Mouse (Mus musculus) macrophage (primary cell): Measurements from ENCODE around the gene Prkar1a. TPM values are rescaled to one million over a fixed set of nuclear protein-coding genes. Genes with fewer than 3 reads are reported as not detected.
A peak's percentile ranks its signal among the peaks of the same experiment; 100 is the strongest.
"Not testable (repeated sequence)": the region's sequence is repeated elsewhere in the genome, so short reads cannot be mapped to it uniquely, and the experiment has no call there.

Source experiments
- H3K27ac ChIP-seq: fragments of 350-480 bp; formaldehyde crosslinking; 2 replicates; pipeline ENCODE4 v1.9.0; 2021
- H3K36me3 ChIP-seq: fragments of 350-480 bp; formaldehyde crosslinking; 2 replicates; pipeline ENCODE4 v1.9.0; 2021; ENCODE audit errors: inconsistent target
- H3K4me3 ChIP-seq: fragments of 350-480 bp; formaldehyde crosslinking; 2 replicates; pipeline ENCODE4 v1.9.0; 2021; ENCODE audit errors: inconsistent target
- H3K79me2 ChIP-seq: fragments of 350-480 bp; formaldehyde crosslinking; 2 replicates; pipeline ENCODE4 v1.9.0; 2021; ENCODE audit errors: inconsistent target
- WGBS: methylation state at CpG from one replicate; pipeline ENCODE4 v1.1.7; 2026; ENCODE audit warnings: inconsistent platforms; ENCODE audit not compliant: missing documents; 5-methylcytosine and 5-hydroxymethylcytosine counted together
- polyA plus RNA-seq: library from polyadenylated mRNA; stranded (reverse); fragments of 250-400 nt; gene quantifications from 3 replicates; pipeline ENCODE4 v1.2.4, GENCODE M21; 2018; ENCODE audit warnings: inconsistent platforms

Prkar1a gene
- polyA plus RNA-seq, 1 experiment from 2014 or later, result 144 TPM

DNA sequence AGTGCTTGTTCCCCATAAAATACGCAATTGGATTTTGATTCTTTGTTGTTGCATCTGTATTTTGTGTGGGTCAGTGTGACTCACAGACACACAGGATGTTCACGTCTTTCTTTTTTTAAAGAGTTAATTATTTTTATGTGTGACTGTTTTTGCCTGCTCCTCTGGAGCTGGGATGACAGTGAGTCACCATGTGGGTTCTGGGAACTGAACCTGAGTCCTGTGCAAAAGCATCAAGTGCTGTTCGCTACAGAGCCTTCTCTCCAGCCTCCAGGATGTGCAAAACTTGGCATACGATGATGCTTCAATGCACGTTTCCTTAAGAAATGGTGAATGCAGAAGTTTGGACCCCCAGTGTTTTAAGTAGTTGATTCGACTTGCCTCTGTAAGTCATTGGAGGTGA lies 5.4 kb downstream of the Prkar1a start:
- H3K36me3 ChIP-seq, result peaks cover 13% of the 10 kb centered on the region; the same call in 1 of the 2 replicates

DNA sequence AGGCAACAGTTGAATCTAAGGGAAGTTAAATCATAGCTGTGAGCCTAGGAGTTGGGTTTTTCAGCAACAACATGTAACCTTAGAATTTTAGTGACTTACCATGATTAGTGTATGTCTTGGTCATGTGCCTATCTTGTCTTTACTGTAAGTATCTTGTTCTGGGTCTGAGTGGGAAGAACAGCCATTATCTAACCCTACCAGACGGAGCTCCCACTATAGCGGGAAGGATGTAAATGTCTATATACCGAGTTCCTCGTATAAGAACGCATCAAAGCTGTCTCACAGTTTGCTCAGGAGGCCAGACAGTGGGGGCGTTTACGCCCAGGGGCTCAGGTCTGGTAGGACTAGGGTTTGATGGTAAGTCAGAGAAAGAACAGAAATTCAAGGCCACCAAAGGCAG lies 7.0 kb downstream of the Prkar1a start:
- WGBS, result 94% methylated on average over 7 of the region's 7 CpGs
- no peak overlapping the region for H3K27ac ChIP-seq
- peaks cover 29% of the 10 kb centered on the region for H3K36me3 ChIP-seq
- H3K4me3 ChIP-seq, result no peak overlapping the region
- peaks cover 100% of the 10 kb centered on the region for H3K79me2 ChIP-seq

More for the DNA sequence above, 5.4 kb downstream of the Prkar1a start:
- no peak overlapping the region for H3K4me3 ChIP-seq
- H3K27ac ChIP-seq, result no peak overlapping the region
- peaks cover 84% of the 10 kb centered on the region for H3K79me2 ChIP-seq
- 83% methylated on average over 6 of the region's 6 CpGs for WGBS

DNA sequence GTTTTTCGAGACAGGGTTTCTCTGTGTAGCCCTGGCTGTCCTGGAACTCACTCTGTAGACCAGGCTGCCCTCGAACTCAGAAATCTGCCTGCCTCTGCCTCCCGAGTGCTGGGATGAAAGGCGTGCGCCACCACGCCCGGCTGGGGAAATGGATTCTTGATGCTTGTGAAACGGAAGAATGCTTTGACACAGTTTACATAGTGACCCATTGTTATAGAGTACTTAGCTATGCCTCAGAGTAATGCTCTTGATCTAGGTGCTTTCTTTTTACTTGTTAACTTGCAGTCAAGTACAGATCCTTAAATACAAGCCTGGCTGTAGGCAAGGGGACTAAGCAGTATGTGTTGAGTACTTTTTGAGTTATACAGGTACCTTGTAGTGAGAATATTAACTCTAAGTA lies 11.3 kb downstream of the Prkar1a start:
- H3K4me3 ChIP-seq, H3K27ac ChIP-seq: not testable (repeated sequence)
- Histone ChIP-seq H3K79me2 (peaks cover 93% of the 10 kb centered on the region), H3K36me3 (peaks cover 66% of the 10 kb centered on the region)
- WGBS, result 95% methylated on average over 8 of the region's 8 CpGs

DNA sequence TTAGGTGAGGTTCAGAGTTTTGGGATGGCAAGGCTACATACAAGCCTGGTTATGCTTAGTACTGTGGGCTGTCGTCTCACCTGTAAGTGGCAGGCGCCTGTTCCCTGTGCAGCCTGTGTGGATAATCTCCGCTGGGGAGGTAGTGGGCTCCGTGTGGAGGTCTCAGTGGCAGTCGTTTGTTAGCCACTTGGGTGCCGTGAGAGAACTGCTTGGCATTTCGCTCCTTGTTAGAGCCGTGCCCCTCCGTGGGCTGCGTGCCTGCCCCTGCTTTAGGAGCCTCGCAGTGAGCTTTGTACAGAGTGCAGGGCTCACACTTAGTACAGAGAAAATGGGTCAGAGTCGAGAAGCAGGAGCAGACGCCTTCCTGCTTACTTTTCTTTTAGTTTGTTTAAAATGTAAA lies 15.1 kb downstream of the Prkar1a start:
- peaks cover 55% of the 10 kb centered on the region for H3K79me2 ChIP-seq
- WGBS, result 96% methylated on average over 13 of the region's 13 CpGs
- no peak overlapping the region for H3K27ac ChIP-seq
- H3K4me3 ChIP-seq, result no peak overlapping the region
- peaks cover 96% of the 10 kb centered on the region for H3K36me3 ChIP-seq

DNA sequence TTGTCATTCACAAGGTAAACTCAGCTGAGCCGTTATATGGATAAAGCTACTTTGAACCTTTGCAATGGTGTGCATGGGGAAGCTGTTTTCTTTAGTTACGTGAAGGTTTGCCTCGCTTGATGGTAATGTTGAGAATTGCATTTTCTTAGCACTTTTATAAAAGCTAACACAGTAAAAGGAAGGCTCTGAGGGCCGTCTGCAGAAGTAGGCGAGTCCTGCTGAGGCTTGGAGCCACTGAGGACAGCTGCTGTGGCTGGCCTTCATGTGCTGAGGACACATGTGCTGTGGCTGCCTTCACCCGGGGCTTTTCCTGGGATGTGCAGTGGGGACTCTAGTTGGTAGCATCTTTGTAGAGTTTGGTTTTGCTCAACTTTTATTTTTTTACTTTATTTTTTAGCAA lies 16.2 kb downstream of the Prkar1a start:
- WGBS, result 86% methylated on average over 5 of the region's 6 CpGs
- Histone ChIP-seq H3K36me3 (peaks cover 95% of the 10 kb centered on the region), H3K27ac (no peak overlapping the region), H3K79me2 (peaks cover 44% of the 10 kb centered on the region), H3K4me3 (no peak overlapping the region)

DNA sequence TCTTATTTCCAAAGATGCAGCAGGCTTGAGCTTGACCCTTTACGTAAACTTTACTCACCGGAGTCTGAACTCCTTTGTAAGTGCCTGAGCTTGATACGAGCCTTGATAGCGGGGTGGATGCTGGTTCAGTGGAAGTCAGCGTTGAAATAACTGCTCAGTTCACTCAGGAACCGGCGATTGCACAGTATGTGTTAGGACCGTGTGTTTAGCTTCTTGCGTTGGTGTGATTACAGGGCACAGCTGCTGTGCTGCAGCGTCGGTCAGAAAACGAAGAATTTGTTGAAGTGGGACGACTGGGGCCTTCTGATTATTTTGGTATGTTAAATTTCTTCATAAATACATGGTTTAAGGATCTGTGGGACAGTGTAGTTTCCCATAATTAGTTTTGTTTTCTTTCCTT lies 17.2 kb downstream of the Prkar1a start:
- 92% methylated on average over 13 of the region's 13 CpGs for WGBS

DNA sequence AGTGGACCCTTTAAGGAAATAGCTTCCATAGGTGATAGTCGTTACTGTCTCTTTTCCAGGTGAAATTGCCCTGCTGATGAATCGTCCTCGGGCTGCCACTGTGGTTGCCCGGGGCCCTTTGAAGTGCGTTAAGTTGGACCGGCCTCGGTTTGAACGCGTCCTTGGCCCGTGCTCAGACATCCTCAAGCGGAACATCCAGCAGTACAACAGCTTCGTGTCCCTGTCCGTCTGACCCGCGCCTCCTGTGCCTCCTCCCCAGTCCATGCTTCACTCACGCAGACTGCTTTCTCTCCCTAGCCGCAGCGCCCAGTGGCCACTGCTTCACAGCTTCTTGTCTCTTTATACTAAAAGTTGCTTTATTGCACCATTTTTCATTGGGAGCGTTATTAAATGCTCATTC lies 18.2 kb downstream of the Prkar1a start:
- Histone ChIP-seq H3K27ac (no peak overlapping the region), H3K79me2 (peaks cover 24% of the 10 kb centered on the region; the same call in 1 of the 2 replicates), H3K36me3 (peaks cover 75% of the 10 kb centered on the region), H3K4me3 (no peak overlapping the region)
- WGBS, result 95% methylated on average over 19 of the region's 19 CpGs

More for the DNA sequence above, 17.2 kb downstream of the Prkar1a start:
- Histone ChIP-seq H3K36me3 (peaks cover 85% of the 10 kb centered on the region), H3K4me3 (no peak overlapping the region), H3K79me2 (peaks cover 34% of the 10 kb centered on the region; the same call in 1 of the 2 replicates), H3K27ac (no peak overlapping the region)

DNA sequence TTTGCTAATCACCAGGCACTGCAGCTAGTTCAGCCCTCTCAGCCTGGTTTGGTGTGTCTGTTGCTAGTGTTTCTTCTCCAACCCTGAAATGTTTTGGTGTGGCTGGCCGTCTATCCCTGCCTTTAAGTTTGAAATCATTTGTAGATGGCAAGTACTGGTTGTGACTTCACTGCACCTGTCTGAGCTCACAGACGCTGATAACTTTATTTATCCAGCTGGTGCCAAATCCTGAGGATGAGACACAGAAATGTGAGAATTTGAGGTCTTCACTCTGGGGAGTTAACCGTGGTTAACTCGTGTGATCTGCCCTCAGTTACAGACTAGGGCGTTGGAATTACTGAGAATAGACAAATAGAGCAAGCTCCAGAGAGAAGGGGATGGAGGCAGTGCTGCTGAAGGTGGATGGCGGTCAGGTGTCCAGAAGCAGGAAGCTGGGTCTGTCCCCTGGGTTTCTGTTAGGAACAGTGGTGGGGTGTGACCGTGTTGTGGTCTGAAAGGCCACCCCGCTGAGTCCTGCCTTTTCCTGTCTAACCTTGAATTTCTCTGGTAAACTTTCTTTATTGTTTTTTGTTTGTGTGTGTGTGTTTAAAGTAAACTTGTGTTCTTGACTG lies 19.0 kb downstream of the Prkar1a start:
- 83% methylated on average over 8 of the region's 8 CpGs for WGBS
- no peak overlapping the region for H3K27ac ChIP-seq
- peaks cover 16% of the 10 kb centered on the region; the same call in 1 of the 2 replicates for H3K79me2 ChIP-seq
- no peak overlapping the region for H3K4me3 ChIP-seq
- H3K36me3 ChIP-seq, result peaks cover 67% of the 10 kb centered on the region

DNA sequence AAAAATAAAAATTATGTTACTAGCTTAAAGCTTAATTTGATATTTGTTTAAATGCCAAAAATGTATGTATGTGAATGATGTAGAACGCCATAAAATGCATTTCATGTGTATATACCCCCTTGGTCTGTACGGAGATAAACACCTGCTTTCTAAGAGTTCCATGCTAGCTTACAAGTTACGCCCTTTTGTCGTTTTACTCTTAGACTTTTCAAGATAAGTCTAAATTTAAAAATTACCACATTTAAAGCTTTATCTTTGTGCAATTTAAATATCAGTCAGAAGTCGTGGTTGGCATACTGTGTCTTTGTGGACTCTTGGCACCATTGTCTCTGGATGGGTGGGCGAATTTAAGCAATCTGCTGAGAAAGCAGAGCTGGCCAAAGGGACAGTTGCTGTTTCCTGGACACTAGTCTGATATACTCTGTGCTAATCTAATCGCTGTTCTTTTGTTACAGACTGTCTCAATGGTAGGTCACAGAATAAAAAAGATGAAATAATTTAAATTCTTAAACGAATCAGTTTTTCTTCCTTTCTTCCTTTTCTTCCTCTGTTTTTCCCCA lies 20.0 kb downstream of the Prkar1a start:
- Histone ChIP-seq H3K79me2 (peaks cover 7% of the 10 kb centered on the region; the same call in 1 of the 2 replicates), H3K36me3 (peaks cover 57% of the 10 kb centered on the region), H3K27ac (no peak overlapping the region), H3K4me3 (no peak overlapping the region)
- WGBS, result 94% methylated on average over 8 of the region's 8 CpGs

DNA sequence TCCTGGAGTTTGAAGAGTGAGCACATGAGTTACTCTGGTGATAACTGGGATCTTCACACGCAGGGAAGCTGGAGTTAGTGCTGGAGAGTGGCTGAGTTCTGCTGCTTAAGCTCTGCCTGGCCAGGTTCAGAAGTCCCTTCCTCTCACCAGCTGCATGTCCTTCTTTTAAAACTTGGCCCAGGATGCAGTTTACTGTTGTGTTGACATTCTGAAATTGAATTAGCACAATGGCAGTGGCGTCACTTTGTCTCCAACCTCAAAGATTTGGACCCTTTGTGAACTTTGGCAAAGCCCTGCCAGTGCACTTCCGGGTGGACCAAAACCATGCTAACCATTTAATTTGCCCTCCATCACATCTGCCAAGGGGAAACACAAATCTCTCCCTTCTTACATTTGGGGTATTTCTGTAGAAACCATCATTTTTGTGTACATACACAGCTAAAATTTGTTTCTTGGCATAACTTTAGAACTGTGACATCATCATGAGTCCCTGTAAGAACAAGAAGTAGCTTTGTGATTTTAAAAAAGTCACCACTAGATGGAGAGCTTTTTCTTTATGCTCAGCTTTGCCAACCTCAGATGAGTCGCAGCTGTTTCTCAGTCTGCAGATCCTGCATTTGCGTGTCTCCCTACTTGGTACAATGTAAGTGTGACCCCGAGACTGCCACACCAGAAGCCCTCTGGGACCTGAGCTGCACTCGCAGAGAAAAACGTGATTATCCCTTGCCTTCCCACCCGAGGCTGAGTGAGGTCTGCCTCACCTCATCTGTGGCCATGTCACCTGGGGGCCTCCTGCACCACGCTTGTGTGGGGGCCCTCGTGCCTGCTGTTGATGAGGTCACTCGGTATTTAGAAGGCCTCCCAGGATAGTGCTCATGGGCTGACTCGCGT lies 21.1 kb downstream of the Prkar1a start:
- Histone ChIP-seq H3K79me2 (no peaks in the 10 kb centered on the region), H3K27ac (peak overlapping the region; percentile 58), H3K36me3 (peaks cover 46% of the 10 kb centered on the region), H3K4me3 (no peak overlapping the region)
- WGBS, result 66% methylated on average over 14 of the region's 14 CpGs

DNA sequence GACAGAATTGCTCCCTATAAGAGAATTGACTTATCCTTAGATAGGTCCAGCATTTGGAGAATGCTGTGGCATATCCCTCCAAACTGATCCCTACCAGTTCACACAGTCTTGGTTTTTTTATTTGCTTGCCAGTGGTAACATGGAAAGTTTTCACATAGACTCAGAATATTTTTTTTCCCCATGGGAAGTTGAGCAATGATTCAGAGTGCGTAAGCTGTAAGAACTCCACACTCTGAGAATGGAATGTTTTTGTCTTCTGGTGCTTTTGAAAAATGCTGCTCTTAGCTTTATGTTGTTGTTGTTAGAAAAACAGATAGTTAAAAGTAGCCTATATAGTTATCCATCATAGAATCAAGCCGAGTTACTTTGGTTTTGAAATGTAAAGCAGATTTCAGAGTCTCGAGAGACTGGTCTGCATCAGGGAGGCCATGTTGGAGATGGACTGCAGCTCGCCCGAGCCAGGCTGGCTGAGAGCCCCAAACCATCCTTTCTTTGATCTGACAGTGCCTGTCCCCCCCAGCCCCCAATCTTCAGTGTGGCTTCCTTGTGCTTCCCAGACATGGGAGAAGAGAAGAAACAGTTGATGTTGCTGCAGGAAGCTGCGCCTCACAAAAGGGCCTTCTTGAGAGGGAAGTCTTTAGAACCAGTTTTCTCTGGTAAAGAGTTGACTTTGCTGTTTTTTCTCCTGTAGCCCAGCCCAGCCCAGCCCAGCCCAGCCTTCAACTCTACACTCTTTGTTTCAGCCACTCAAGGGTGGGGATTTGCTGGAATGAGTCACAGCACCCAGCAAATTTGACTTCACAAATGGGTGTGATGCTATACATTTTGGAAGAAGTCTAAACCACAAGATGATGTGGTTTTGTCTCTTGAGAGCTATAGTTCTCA lies 22.2 kb downstream of the Prkar1a start:
- H3K27ac ChIP-seq, result peak overlapping the region; percentile 58
- peaks cover 35% of the 10 kb centered on the region for H3K36me3 ChIP-seq
- 76% methylated on average over 6 of the region's 6 CpGs for WGBS

DNA sequence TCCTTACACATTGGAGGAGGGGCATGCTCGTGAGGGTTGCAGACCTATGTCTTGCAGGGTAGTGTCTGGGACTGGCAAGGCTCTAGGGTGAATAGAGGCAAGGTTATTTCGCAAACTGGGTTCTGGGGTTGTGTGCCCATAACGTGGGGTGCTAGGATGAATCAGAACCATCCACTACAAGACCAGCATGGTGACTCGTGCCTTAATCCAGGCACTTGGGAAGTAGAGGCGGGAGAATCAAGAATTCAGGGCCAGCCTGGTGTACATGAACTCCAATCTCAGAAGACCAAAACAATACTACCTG lies 22.8 kb downstream of the Prkar1a start:
- Histone ChIP-seq H3K36me3 (peaks cover 29% of the 10 kb centered on the region), H3K4me3 (no peak overlapping the region), H3K27ac (no peak overlapping the region), H3K79me2 (no peaks in the 10 kb centered on the region)
- 49% methylated on average over 5 of the region's 5 CpGs for WGBS

More for the DNA sequence above, 22.2 kb downstream of the Prkar1a start:
- no peaks in the 10 kb centered on the region for H3K79me2 ChIP-seq
- H3K4me3 ChIP-seq, result no peak overlapping the region

DNA sequence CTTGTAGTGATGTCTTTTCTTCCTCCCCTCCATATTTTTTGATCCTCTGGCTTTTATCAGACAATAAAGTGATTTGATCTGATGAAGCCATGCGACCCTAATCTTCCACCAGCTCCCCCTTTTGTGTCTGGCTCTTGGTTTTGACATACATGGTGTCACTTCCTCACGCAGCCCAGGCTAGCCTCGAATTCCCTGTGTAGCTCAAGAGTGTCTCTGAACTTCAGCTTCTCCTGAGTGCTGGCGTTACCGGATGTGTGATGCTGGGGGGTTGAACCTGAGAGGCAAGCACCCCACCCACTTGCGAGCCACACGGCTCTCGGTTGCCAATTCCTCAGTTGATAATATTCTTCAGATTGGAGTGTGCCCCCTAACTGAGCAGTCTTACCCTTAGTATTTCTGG lies 23.2 kb downstream of the Prkar1a start:
- WGBS, result 84% methylated on average over 8 of the region's 8 CpGs
- no peak overlapping the region for H3K4me3 ChIP-seq
- no peaks in the 10 kb centered on the region for H3K79me2 ChIP-seq
- H3K36me3 ChIP-seq, result peaks cover 25% of the 10 kb centered on the region
- no peak overlapping the region for H3K27ac ChIP-seq
